Mouse (Mus musculus) stomach, embryonic 14.5 days (tissue): Measurements from ENCODE around the gene Gm3409. TPM values are rescaled to one million over a fixed set of nuclear protein-coding genes. Genes with fewer than 3 reads are reported as not detected.
"Not testable (repeated sequence)": the region's sequence is repeated elsewhere in the genome, so short reads cannot be mapped to it uniquely, and the experiment has no call there.

Experiments used
- ATAC-seq: fragments of 200-750 bp; cut with Nextera tagmentation; 2 replicates; pipeline ENCODE4 v1.8.0; 2017; ENCODE audit warnings: low read depth, moderate TSS enrichment; ENCODE audit not compliant: insufficient number of reproducible peaks, insufficient read depth, low FRiP score
- H3K27ac ChIP-seq: fragments of 300-500 bp; sonication (generic); 2 replicates; pipeline ENCODE4 v1.5.1; 2014; ENCODE audit warnings: mild to moderate bottlenecking, low read length, moderate library complexity, mixed read lengths
- H3K27me3 ChIP-seq: fragments of 300-500 bp; sonication (generic); 2 replicates; pipeline ENCODE4 v1.6.1; 2014; ENCODE audit warnings: low read length, control low read depth, mixed read lengths; ENCODE audit not compliant: control insufficient read depth, insufficient read depth
- H3K36me3 ChIP-seq: fragments of 300-500 bp; sonication (generic); 2 replicates; pipeline ENCODE4 v1.6.1; 2014; ENCODE audit warnings: mild to moderate bottlenecking, control low read depth, low read length, moderate library complexity, mixed read lengths; ENCODE audit not compliant: control insufficient read depth, insufficient read depth
- H3K4me1 ChIP-seq: fragments of 300-500 bp; sonication (generic); 2 replicates; pipeline ENCODE4 v1.6.1; 2014; ENCODE audit warnings: low read length, control low read depth, mixed read lengths; ENCODE audit not compliant: control insufficient read depth, insufficient read depth
- H3K4me2 ChIP-seq: fragments of 300-500 bp; sonication (generic); replicated peaks from 2 replicates; pipeline ENCODE4 v1.6.1; 2014; ENCODE audit warnings: low read depth, low read length, control low read depth
- H3K4me3 ChIP-seq: fragments of 300-500 bp; sonication (generic); 2 replicates; pipeline ENCODE4 v1.5.1; 2014; ENCODE audit warnings: low read depth, low read length, control low read depth
- H3K9ac ChIP-seq: fragments of 300-500 bp; sonication (generic); replicated peaks from 2 replicates; pipeline ENCODE4 v1.6.1; 2014; ENCODE audit warnings: low read depth, mild to moderate bottlenecking, control low read depth, low read length, moderate library complexity, mixed read lengths
- H3K9me3 ChIP-seq: fragments of 300-500 bp; sonication (generic); 2 replicates; pipeline ENCODE4 v1.6.1; 2016; ENCODE audit warnings: low read depth, low read length, control low read depth; ENCODE audit not compliant: control insufficient read depth
- WGBS: fragments of 180-500 bp; shearing (Covaris S2); extraction: QIAGEN DNeasy Blood & Tissue Kit; methylation state at CpG from one replicate; pipeline ENCODE4 v1.1.7; 2014; 5-methylcytosine and 5-hydroxymethylcytosine counted together
- polyA plus RNA-seq: library from polyadenylated mRNA; unstranded; fragments of >200 nt; fragmentation: Nextera tagmentation; extraction: Ambion mirVana; gene quantifications from 2 replicates; pipeline ENCODE4 v1.2.1, GENCODE M21; 2014

Gene Gm3409
- not detected in 2 replicates for polyA plus RNA-seq

GRCm38 (mm10) chr5:146537347-146537746 lies at the start of gene Gm3409:
Gm3409 (plus strand) TSS chr5:146537647.
- H3K9me3 ChIP-seq, H3K4me3 ChIP-seq, H3K4me2 ChIP-seq, H3K9ac ChIP-seq, H3K4me1 ChIP-seq, H3K27me3 ChIP-seq, H3K27ac ChIP-seq, H3K36me3 ChIP-seq, ATAC-seq: not testable (repeated sequence)
- 100% methylated on average over 2 of the region's 3 CpGs for WGBS

- WGBS: 8% methylated on average over 3 of the region's 4 CpGs
- H3K9me3 ChIP-seq, ATAC-seq, H3K36me3 ChIP-seq, H3K4me3 ChIP-seq, H3K9ac ChIP-seq, H3K27ac ChIP-seq, H3K27me3 ChIP-seq, H3K4me2 ChIP-seq, H3K4me1 ChIP-seq: not testable (repeated sequence)
These were observed 48.5 kb upstream of the Gm3409 start for GRCm38 (mm10) chr5:146488959-146489358.

- not testable (repeated sequence) for H3K9ac ChIP-seq, H3K4me3 ChIP-seq, H3K36me3 ChIP-seq, ATAC-seq, H3K4me2 ChIP-seq, H3K27ac ChIP-seq, H3K27me3 ChIP-seq, H3K4me1 ChIP-seq, H3K9me3 ChIP-seq
- WGBS: no CpG with 5 or more reads among the region's 5 CpGs
These were observed 46.4 kb upstream of the Gm3409 start, which contains the start of gene Gm6370 for GRCm38 (mm10) chr5:146491063-146491462. Gm6370 (plus strand) TSS chr5:146491363.

GRCm38 (mm10) chr5:146502099-146502498 lies 35.3 kb upstream of the Gm3409 start, which contains the start of gene 4930449I24Rik:
4930449I24Rik (plus strand) TSS chr5:146502399.
- not testable (repeated sequence) for H3K4me1 ChIP-seq, H3K27me3 ChIP-seq, H3K9ac ChIP-seq, ATAC-seq, H3K9me3 ChIP-seq, H3K36me3 ChIP-seq, H3K4me2 ChIP-seq, H3K27ac ChIP-seq, H3K4me3 ChIP-seq
- no CpG with 5 or more reads among the region's 5 CpGs for WGBS

- not testable (repeated sequence) for H3K27me3 ChIP-seq
- no CpG with 5 or more reads among the region's 5 CpGs for WGBS
These were observed 23.6 kb upstream of the Gm3409 start, which contains the start of gene Gm3402 for GRCm38 (mm10) chr5:146513823-146514222. Gm3402 (plus strand) TSS chr5:146514123.

GRCm38 (mm10) chr5:146525501-146525900 lies 11.9 kb upstream of the Gm3409 start, which contains the start of gene Gm3404:
Gm3404 (plus strand) TSS chr5:146525801.
- H3K9ac ChIP-seq, H3K4me3 ChIP-seq, H3K27me3 ChIP-seq, H3K4me2 ChIP-seq, H3K4me1 ChIP-seq, ATAC-seq, H3K36me3 ChIP-seq, H3K27ac ChIP-seq, H3K9me3 ChIP-seq: not testable (repeated sequence)
- WGBS: 100% methylated on average over 2 of the region's 3 CpGs

More at GRCm38 (mm10) chr5:146513823-146514222, 23.6 kb upstream of the Gm3409 start, which contains the start of gene Gm3402:
- not testable (repeated sequence) for H3K36me3 ChIP-seq, H3K4me1 ChIP-seq, H3K9ac ChIP-seq, ATAC-seq, H3K4me2 ChIP-seq, H3K9me3 ChIP-seq, H3K27ac ChIP-seq, H3K4me3 ChIP-seq

- no CpG with 5 or more reads among the region's 3 CpGs for WGBS
- not testable (repeated sequence) for H3K9ac ChIP-seq, H3K4me1 ChIP-seq, H3K4me2 ChIP-seq, H3K9me3 ChIP-seq, H3K27me3 ChIP-seq, H3K4me3 ChIP-seq, ATAC-seq, H3K27ac ChIP-seq, H3K36me3 ChIP-seq
These were observed 18.4 kb downstream of the Gm3409 start, which contains the start of gene Gm3415 for GRCm38 (mm10) chr5:146555836-146556235. Gm3415 (plus strand) TSS chr5:146556136.

GRCm38 (mm10) chr5:146564259-146564658 lies 26.8 kb downstream of the Gm3409 start:
- Histone ChIP-seq H3K4me3 (no peak overlapping the region), H3K9ac (no peak overlapping the region), H3K9me3 (no peaks in the 10 kb centered on the region), H3K4me2 (no peak overlapping the region), H3K36me3 (no peaks in the 10 kb centered on the region), H3K27ac (no peak overlapping the region), H3K4me1 (no peaks in the 10 kb centered on the region), H3K27me3 (no peaks in the 10 kb centered on the region)
- 77% methylated on average over 1 of the region's 1 CpGs for WGBS
- no peak for ATAC-seq

- H3K4me3 ChIP-seq: no peak overlapping the region
- ATAC-seq: no peak
- H3K27ac ChIP-seq: no peak overlapping the region
- H3K4me2 ChIP-seq: no peak overlapping the region
- H3K4me1 ChIP-seq: no peaks in the 10 kb centered on the region
- H3K9me3 ChIP-seq: no peaks in the 10 kb centered on the region
- no peaks in the 10 kb centered on the region for H3K36me3 ChIP-seq
- no peaks in the 10 kb centered on the region for H3K27me3 ChIP-seq
- no peak overlapping the region for H3K9ac ChIP-seq
- WGBS: 60% methylated on average over 4 of the region's 4 CpGs
These were observed 29.6 kb downstream of the Gm3409 start for GRCm38 (mm10) chr5:146567054-146567453.
